Mouse (Mus musculus) left cerebral cortex, postnatal 14 days (tissue): Measurements from ENCODE around the gene Zdhhc22. TPM values are rescaled to one million over a fixed set of nuclear protein-coding genes. Genes with fewer than 3 reads are reported as not detected.
A peak's percentile ranks its signal among the peaks of the same experiment; 100 is the strongest.

Experiments
- DNase-seq, 2 experiments: peaks; one replicate each; pipeline ENCODE4 v3.0.0; 2021 to 2022; ENCODE audit warnings: low spot score in 2 of 2, mixed read lengths in 1 of 2
- intact Hi-C: fragments of 180-260 bp; cut with DNase I; formaldehyde crosslinking; loops from one replicate; pipeline ENCODE4 v1.15.1; 2025
- microRNA-seq, 2 experiments: library from miRNA; unstranded; fragments of <30 nt; microRNA quantifications; one replicate each; pipeline ENCODE4 v1.2.0; 2022
- total RNA-seq, 2 experiments: library from RNA; stranded (reverse); gene quantifications; 2 replicates each; pipeline ENCODE4 v1.2.3; 2021

The Zdhhc22 gene
- total RNA-seq, 2 experiments from 2014 or later: 46.0 to 56.9 TPM

GRCm38 (mm10) chr12:86946862-86947574, 43.2 kb downstream of the Zdhhc22 start, which contains the start of gene Cipc:
Gene Cipc, plus strand, starts transcription at chr12:86947043.
- DNase-seq: peak; percentile 98 to 99
- intact Hi-C loops: loop anchor here (5.0 kb wide), 2 partner anchors 65 to 175 kb away; partner anchors contain the start of gene Irf2bpl

GRCm38 (mm10) chr12:86946301-86946781, 43.9 kb downstream of the Zdhhc22 start:
- DNase-seq: no peak
- intact Hi-C loops: loop anchor here (5.0 kb wide), 2 partner anchors 64 to 174 kb away; partner anchors contain the start of gene Irf2bpl

GRCm38 (mm10) chr12:86945126-86945525, 45.1 kb downstream of the Zdhhc22 start:
- DNase-seq: peak; percentile 91 to 92
- intact Hi-C loops: loop anchor here (1.0 to 5.0 kb wide), 3 partner anchors 63 to 173 kb away; partner anchors contain the start of gene Irf2bpl

- no peak for DNase-seq
- intact Hi-C loops: no loop called here
These were observed 46.8 kb downstream of the Zdhhc22 start for GRCm38 (mm10) chr12:86943421-86943820.

DNA sequence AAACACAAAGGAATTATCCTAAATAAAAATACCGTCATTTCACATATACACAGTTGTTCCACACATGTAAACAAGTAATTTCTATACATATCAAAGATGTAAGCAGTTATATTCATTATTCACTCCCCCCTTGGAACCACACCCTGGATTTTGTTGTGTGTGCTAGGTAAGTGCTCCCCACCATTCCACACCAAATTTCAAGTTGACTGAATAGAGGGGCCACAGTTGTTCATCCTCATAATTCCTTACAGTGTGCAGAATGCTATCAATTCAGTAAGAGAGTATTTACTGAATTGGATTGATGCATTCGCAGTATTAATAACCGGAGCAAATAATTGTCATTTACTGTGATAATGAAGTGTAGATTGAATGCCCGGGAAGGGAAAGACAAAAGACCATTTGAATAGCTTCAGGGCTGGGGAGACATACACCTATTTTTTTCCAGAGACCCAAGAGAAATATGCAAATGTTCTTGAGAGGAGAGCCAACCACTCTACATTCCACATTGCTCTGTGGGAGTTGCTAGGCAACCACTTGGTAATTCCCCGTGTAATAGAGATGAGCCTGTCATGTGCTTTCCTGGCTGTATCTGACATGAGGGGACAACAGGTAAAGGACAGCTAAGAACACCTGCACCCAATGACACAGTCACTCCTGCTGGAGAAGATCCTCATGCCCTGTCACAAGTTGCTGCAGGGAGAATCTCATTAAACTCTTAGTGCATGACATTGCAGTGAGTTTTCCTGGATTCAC, 48.3 kb downstream of the Zdhhc22 start:
- DNase-seq: peak; percentile 55 to 70
- intact Hi-C loops: no loop called here

- intact Hi-C loops: no loop called here
- DNase-seq: no peak
These were observed 49.1 kb downstream of the Zdhhc22 start for GRCm38 (mm10) chr12:86941173-86941572.

DNA sequence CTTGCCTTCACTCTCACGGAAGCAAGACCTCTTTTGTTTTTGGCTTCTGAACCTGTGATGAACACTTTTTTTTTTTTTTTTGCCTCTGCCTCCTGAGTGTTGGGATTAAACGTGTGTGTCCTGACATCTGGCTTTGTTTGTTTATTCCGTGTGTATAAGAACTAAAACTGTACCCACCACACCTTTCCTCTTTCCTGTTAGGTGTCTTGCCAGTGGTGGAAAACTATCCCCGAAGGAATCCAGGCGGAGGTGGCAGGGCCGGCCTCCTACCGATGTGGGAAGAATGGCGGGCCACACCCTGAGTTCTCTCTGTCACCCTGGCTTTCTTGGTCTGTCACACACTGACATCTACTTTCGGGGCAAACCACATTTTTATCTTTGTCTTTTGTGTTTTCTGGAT, 51.7 kb downstream of the Zdhhc22 start:
- intact Hi-C loops: no loop called here
- DNase-seq: no peak

GRCm38 (mm10) chr12:86936587-86937343, 53.5 kb downstream of the Zdhhc22 start:
- DNase-seq: no peak
- intact Hi-C loops: no loop called here

GRCm38 (mm10) chr12:86935692-86936282, 54.4 kb downstream of the Zdhhc22 start:
- no peak for DNase-seq
- intact Hi-C loops: no loop called here

DNA sequence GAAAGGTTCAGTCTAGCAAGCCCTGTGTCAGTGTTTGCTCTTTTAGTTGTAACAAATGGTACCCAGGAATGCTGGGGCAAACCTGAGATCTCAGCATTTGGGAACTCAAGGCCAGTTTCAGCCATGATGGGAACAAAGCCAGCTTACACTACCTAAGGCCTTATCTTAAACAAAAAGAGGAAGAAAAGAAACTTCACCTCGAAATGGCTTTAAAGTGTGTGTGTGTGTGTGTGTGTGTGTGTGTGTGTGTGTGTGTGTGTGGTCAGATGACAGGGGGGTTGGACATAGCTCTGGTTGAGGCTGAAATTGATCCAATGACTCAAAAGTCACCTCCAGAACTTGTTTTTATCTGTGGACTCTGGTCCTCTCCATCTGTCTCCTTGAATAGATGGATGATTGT, 55.5 kb downstream of the Zdhhc22 start:
- no peak for DNase-seq
- intact Hi-C loops: no loop called here

GRCm38 (mm10) chr12:86932575-86932952, 57.7 kb downstream of the Zdhhc22 start:
- DNase-seq: no peak
- intact Hi-C loops: no loop called here

DNA sequence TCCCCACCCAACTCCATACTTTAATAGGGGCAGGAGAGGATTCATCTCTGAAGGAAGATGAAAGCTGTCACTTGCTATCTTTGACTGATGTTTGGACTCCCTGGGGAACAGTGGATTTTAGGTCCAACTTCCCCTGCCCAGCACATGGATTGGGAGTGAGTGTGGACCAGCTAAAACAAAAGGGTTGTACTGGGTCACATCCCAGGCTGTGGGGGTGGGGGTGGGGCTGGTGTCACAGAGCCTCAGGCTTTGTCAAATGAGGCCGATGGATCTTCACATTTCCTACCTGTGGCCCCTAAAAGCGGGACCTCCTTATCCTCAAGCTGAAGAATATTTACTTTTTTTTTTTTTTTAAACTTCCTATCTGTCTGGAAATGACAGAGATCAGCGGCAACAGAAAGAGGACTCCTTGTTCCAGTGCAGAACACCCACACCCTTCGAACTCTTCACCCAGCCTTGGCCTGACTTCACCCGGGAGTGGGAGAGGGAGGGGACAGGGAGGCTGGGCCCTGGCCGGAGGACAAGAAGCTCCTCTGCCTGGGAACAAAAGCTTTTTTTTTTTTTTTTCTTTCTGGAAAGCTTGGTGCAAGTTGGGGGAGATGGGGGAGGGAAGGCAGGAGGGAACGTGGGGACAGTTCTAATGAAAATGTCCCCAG, 58.2 kb downstream of the Zdhhc22 start:
- no peak for DNase-seq
- intact Hi-C loops: no loop called here

- intact Hi-C loops: no loop called here
- DNase-seq: no peak
These were observed 59.1 kb downstream of the Zdhhc22 start for GRCm38 (mm10) chr12:86930934-86931729.

Small RNAs within 50 kb of the gene (microRNA-seq; reads per million reads assigned to microRNA genes)
- gene Gm25847: 0 reads per million in 2 experiments

Other genes starting within 250 kb of the Zdhhc22 start
- gene Irf2bpl, start 105.6 kb downstream of the Zdhhc22 start, total RNA-seq: 10 to 100 TPM; 74.0 to 78.2 TPM
- 10 to 100 TPM; 71.2 to 72.2 TPM for gene Cipc, start 43.4 kb downstream of the Zdhhc22 start, total RNA-seq
- 10 to 100 TPM; 41.2 to 43.1 TPM for gene Tmem63c, start 30.9 kb upstream of the Zdhhc22 start, total RNA-seq
- 10 to 100 TPM in 1 of 2 experiments, 1 to 10 TPM in 1; 9.9 to 11.4 TPM for gene Ngb, start 112.1 kb upstream of the Zdhhc22 start, total RNA-seq
- gene Gstz1, start 156.7 kb upstream of the Zdhhc22 start, total RNA-seq: 10 to 100 TPM; 48.1 to 51.7 TPM
- gene Pomt2, start 157.5 kb upstream of the Zdhhc22 start, total RNA-seq: 10 to 100 TPM; 20.0 to 21.6 TPM
- 1 to 10 TPM; 3.4 to 3.6 TPM for gene Samd15, start 209.3 kb upstream of the Zdhhc22 start, total RNA-seq
- 10 to 100 TPM; 28.0 to 28.5 TPM for gene Tmed8, start 210.0 kb upstream of the Zdhhc22 start, total RNA-seq
- gene Noxred1, start 248.3 kb upstream of the Zdhhc22 start, total RNA-seq: 1 to 10 TPM in 1 of 2 experiments, under 1 TPM in 1; 0.85 to 2.1 TPM